Mouse (Mus musculus) adrenal gland, postnatal 36 days (tissue): ENCODE results near the gene Nfix. TPM values are rescaled to one million over a fixed set of nuclear protein-coding genes. Genes with fewer than 3 reads are reported as not detected.

Experiments used
- DNase-seq, 2 experiments: peaks; one replicate each; pipeline ENCODE4 v3.0.0; 2021; ENCODE audit warnings: mixed read lengths in 1 of 2
- total RNA-seq, 2 experiments: library from RNA; stranded (reverse); gene quantifications; 2 replicates each; pipeline ENCODE4 v1.2.3; 2021

Gene Nfix
- total RNA-seq, 2 experiments from 2014 or later = 99.9 to 108 TPM

- no peak for DNase-seq
Observed at GRCm38 (mm10) chr8:84781686-84782505, 18.2 kb downstream of the Nfix start.

- DNase-seq = no peak
Observed at GRCm38 (mm10) chr8:84780949-84781680, 19.0 kb downstream of the Nfix start.

GRCm38 (mm10) chr8:84780225-84780555 lies 20.0 kb downstream of the Nfix start:
- DNase-seq = no peak

- no peak for DNase-seq
Observed at GRCm38 (mm10) chr8:84779519-84780224, 20.5 kb downstream of the Nfix start.

- no peak for DNase-seq
Observed at GRCm38 (mm10) chr8:84778638-84779380, 21.3 kb downstream of the Nfix start.

- DNase-seq = no peak
Observed at GRCm38 (mm10) chr8:84777899-84778637, 22.1 kb downstream of the Nfix start.

GRCm38 (mm10) chr8:84776569-84776968 lies 23.6 kb downstream of the Nfix start:
- no peak for DNase-seq

GRCm38 (mm10) chr8:84775621-84776113 lies 24.5 kb downstream of the Nfix start:
- no peak for DNase-seq

GRCm38 (mm10) chr8:84775105-84775591 lies 25.0 kb downstream of the Nfix start:
- DNase-seq = no peak

GRCm38 (mm10) chr8:84774473-84774911 lies 25.7 kb downstream of the Nfix start:
- peak; percentile 39 to 49 for DNase-seq

- DNase-seq = peak; percentile 61 to 66
Observed at GRCm38 (mm10) chr8:84773833-84774232, 26.3 kb downstream of the Nfix start.

- no peak for DNase-seq
Observed at GRCm38 (mm10) chr8:84773304-84773703, 26.8 kb downstream of the Nfix start.

- DNase-seq = no peak
Observed at GRCm38 (mm10) chr8:84772628-84773027, 27.5 kb downstream of the Nfix start.

- no peak for DNase-seq
Observed at GRCm38 (mm10) chr8:84771941-84772378, 28.2 kb downstream of the Nfix start.

GRCm38 (mm10) chr8:84771000-84771687 lies 29.0 kb downstream of the Nfix start:
- no peak for DNase-seq

GRCm38 (mm10) chr8:84770100-84770953 lies 29.8 kb downstream of the Nfix start:
- no peak for DNase-seq

- no peak for DNase-seq
Observed at GRCm38 (mm10) chr8:84769324-84769723, 30.8 kb downstream of the Nfix start.

GRCm38 (mm10) chr8:84768343-84769095 lies 31.6 kb downstream of the Nfix start:
- DNase-seq = no peak
